Mouse (Mus musculus) limb, embryonic 10.5 days (tissue): ENCODE results near the gene Tspan33. TPM values are rescaled to one million over a fixed set of nuclear protein-coding genes. Genes with fewer than 3 reads are reported as not detected.
"Not testable (repeated sequence)": the region's sequence is repeated elsewhere in the genome, so short reads cannot be mapped to it uniquely, and the experiment has no call there.

ENCODE experiments used
- DNase-seq: peaks from one replicate; pipeline ENCODE4 v3.0.0-alpha.2; 2017; ENCODE audit warnings: low spot score
- H3K27ac ChIP-seq: fragments of 300-500 bp; sonication (generic); 2 replicates; pipeline ENCODE4 v1.5.1; 2016; ENCODE audit warnings: mild to moderate bottlenecking
- H3K27me3 ChIP-seq: fragments of 300-500 bp; sonication (generic); 2 replicates; pipeline ENCODE4 v1.6.1; 2016; ENCODE audit warnings: low read depth, mild to moderate bottlenecking; ENCODE audit not compliant: poor library complexity, severe bottlenecking
- H3K36me3 ChIP-seq: fragments of 300-500 bp; sonication (generic); 2 replicates; pipeline ENCODE4 v1.6.1; 2016; ENCODE audit warnings: mild to moderate bottlenecking, moderate library complexity
- H3K4me1 ChIP-seq: fragments of 300-500 bp; sonication (generic); 2 replicates; pipeline ENCODE4 v1.6.1; 2016
- H3K4me3 ChIP-seq: fragments of 300-500 bp; sonication (generic); 2 replicates; pipeline ENCODE4 v1.5.1; 2016; ENCODE audit warnings: mild to moderate bottlenecking, moderate library complexity
- H3K9me3 ChIP-seq: fragments of 300-500 bp; sonication (generic); replicated peaks from 2 replicates; pipeline ENCODE4 v1.6.1; 2016; ENCODE audit warnings: mild to moderate bottlenecking
- WGBS: fragments of 180-500 bp; shearing (Covaris S2); methylation state at CpG from one replicate; pipeline ENCODE4 v1.1.7; 2016; 5-methylcytosine and 5-hydroxymethylcytosine counted together
- polyA plus RNA-seq: library from polyadenylated mRNA; unstranded; fragments of >200 nt; fragmentation: Nextera tagmentation; extraction: Ambion mirVana; gene quantifications from 2 replicates; pipeline ENCODE4 v1.2.1, GENCODE M21; 2016

The Tspan33 gene
- polyA plus RNA-seq: 6.7 and 7.0 TPM in 2 replicates

- Histone ChIP-seq H3K9me3 (no peaks in the 10 kb centered on the region), H3K4me3 (peak within 1 kb of the TSS; percentile 80), H3K27me3 (peaks cover 72% of the 10 kb centered on the region), H3K4me1 (peaks cover 12% of the 10 kb centered on the region), H3K36me3 (no peaks in the 10 kb centered on the region), H3K27ac (peak within 1 kb of the TSS; percentile 82)
- DNase-seq: peak; percentile 92
- 0% methylated on average over 41 of the region's 41 CpGs for WGBS
Observed at GRCm38 (mm10) chr6:29693953-29694352, at the start of gene Tspan33. Gene Tspan33, plus strand, starts transcription at chr6:29694222.

- DNase-seq: peak; percentile 90
- Histone ChIP-seq H3K4me3 (no peak overlapping the region), H3K4me1 (peaks cover 4% of the 10 kb centered on the region), H3K27ac (no peak overlapping the region), H3K36me3 (no peaks in the 10 kb centered on the region), H3K27me3 (no peaks in the 10 kb centered on the region), H3K9me3 (no peaks in the 10 kb centered on the region)
- 32% methylated on average over 14 of the region's 14 CpGs for WGBS
Observed at GRCm38 (mm10) chr6:29649494-29650169, 44.4 kb upstream of the Tspan33 start.

- no peak for DNase-seq
- no peaks in the 10 kb centered on the region for H3K27me3 ChIP-seq
- H3K36me3 ChIP-seq: no peaks in the 10 kb centered on the region
- peaks cover 4% of the 10 kb centered on the region for H3K4me1 ChIP-seq
- no peak overlapping the region for H3K27ac ChIP-seq
- WGBS: 70% methylated on average over 10 of the region's 10 CpGs
- H3K4me3 ChIP-seq: no peak overlapping the region
- H3K9me3 ChIP-seq: no peaks in the 10 kb centered on the region
Observed at GRCm38 (mm10) chr6:29650170-29650549, 43.9 kb upstream of the Tspan33 start.

GRCm38 (mm10) chr6:29653271-29653670 is 40.8 kb upstream of the Tspan33 start:
- no peak for DNase-seq
- H3K9me3 ChIP-seq: no peaks in the 10 kb centered on the region
- no peaks in the 10 kb centered on the region for H3K36me3 ChIP-seq
- no peak overlapping the region for H3K27ac ChIP-seq
- H3K27me3 ChIP-seq: no peaks in the 10 kb centered on the region
- H3K4me1 ChIP-seq: peaks cover 4% of the 10 kb centered on the region
- no peak overlapping the region for H3K4me3 ChIP-seq

GRCm38 (mm10) chr6:29658626-29659475 is 35.2 kb upstream of the Tspan33 start:
- no peaks in the 10 kb centered on the region for H3K36me3 ChIP-seq
- no peak overlapping the region for H3K27ac ChIP-seq
- no peak for DNase-seq
- H3K9me3 ChIP-seq: no peaks in the 10 kb centered on the region
- H3K4me1 ChIP-seq: no peaks in the 10 kb centered on the region
- H3K27me3 ChIP-seq: no peaks in the 10 kb centered on the region
- WGBS: 87% methylated on average over 3 of the region's 3 CpGs
- H3K4me3 ChIP-seq: no peak overlapping the region

- H3K36me3 ChIP-seq: no peaks in the 10 kb centered on the region
- no peak overlapping the region for H3K27ac ChIP-seq
- no peaks in the 10 kb centered on the region for H3K27me3 ChIP-seq
- no peak overlapping the region for H3K4me3 ChIP-seq
- no peaks in the 10 kb centered on the region for H3K4me1 ChIP-seq
- H3K9me3 ChIP-seq: no peaks in the 10 kb centered on the region
- WGBS: 96% methylated on average over 2 of the region's 2 CpGs
- DNase-seq: no peak
Observed at GRCm38 (mm10) chr6:29659964-29660363, 34.1 kb upstream of the Tspan33 start.

- no peaks in the 10 kb centered on the region for H3K36me3 ChIP-seq
- H3K4me3 ChIP-seq: no peak overlapping the region
- no peak overlapping the region for H3K27ac ChIP-seq
- no peaks in the 10 kb centered on the region for H3K9me3 ChIP-seq
- no peaks in the 10 kb centered on the region for H3K4me1 ChIP-seq
- WGBS: 70% methylated on average over 11 of the region's 11 CpGs
- H3K27me3 ChIP-seq: no peaks in the 10 kb centered on the region
- no peak for DNase-seq
Observed at GRCm38 (mm10) chr6:29660662-29661307, 33.2 kb upstream of the Tspan33 start.

- no peak overlapping the region for H3K27ac ChIP-seq
- no peaks in the 10 kb centered on the region for H3K9me3 ChIP-seq
- H3K4me3 ChIP-seq: no peak overlapping the region
- no peaks in the 10 kb centered on the region for H3K36me3 ChIP-seq
- DNase-seq: no peak
- WGBS: 83% methylated on average over 6 of the region's 6 CpGs
- no peaks in the 10 kb centered on the region for H3K4me1 ChIP-seq
- no peaks in the 10 kb centered on the region for H3K27me3 ChIP-seq
Observed at GRCm38 (mm10) chr6:29667266-29667665, 26.8 kb upstream of the Tspan33 start.

GRCm38 (mm10) chr6:29671741-29672140 is 22.3 kb upstream of the Tspan33 start:
- 0 out of 2 replicates have a peak, but pooled peaks cover 2% of the 10 kb centered on the region for H3K4me1 ChIP-seq
- WGBS: 16% methylated on average over 3 of the region's 3 CpGs
- H3K36me3 ChIP-seq: no peaks in the 10 kb centered on the region
- no peaks in the 10 kb centered on the region for H3K27me3 ChIP-seq
- DNase-seq: no peak
- H3K4me3 ChIP-seq: no peak overlapping the region
- H3K27ac ChIP-seq: no peak overlapping the region
- no peaks in the 10 kb centered on the region for H3K9me3 ChIP-seq

- Histone ChIP-seq H3K4me3 (no peak overlapping the region), H3K27me3 (no peaks in the 10 kb centered on the region), H3K4me1 (0 out of 2 replicates have a peak, but pooled peaks cover 2% of the 10 kb centered on the region), H3K27ac (no peak overlapping the region), H3K36me3 (no peaks in the 10 kb centered on the region), H3K9me3 (no peaks in the 10 kb centered on the region)
- DNase-seq: no peak
- 28% methylated on average over 12 of the region's 12 CpGs for WGBS
Observed at GRCm38 (mm10) chr6:29672563-29673411, 21.2 kb upstream of the Tspan33 start.

- WGBS: 33% methylated on average over 2 of the region's 2 CpGs
- H3K36me3 ChIP-seq: no peaks in the 10 kb centered on the region
- no peak for DNase-seq
- no peak overlapping the region for H3K27ac ChIP-seq
- no peaks in the 10 kb centered on the region for H3K9me3 ChIP-seq
- no peaks in the 10 kb centered on the region for H3K27me3 ChIP-seq
- no peak overlapping the region for H3K4me3 ChIP-seq
- H3K4me1 ChIP-seq: 0 out of 2 replicates have a peak, but pooled peaks cover 2% of the 10 kb centered on the region
Observed at GRCm38 (mm10) chr6:29673739-29674138, 20.3 kb upstream of the Tspan33 start.

GRCm38 (mm10) chr6:29679947-29680550 is 14.0 kb upstream of the Tspan33 start:
- not testable (repeated sequence) for H3K4me1 ChIP-seq, H3K27me3 ChIP-seq, H3K27ac ChIP-seq, H3K9me3 ChIP-seq, H3K36me3 ChIP-seq, DNase-seq, H3K4me3 ChIP-seq
- WGBS: 91% methylated on average over 10 of the region's 10 CpGs
